Mouse (Mus musculus): ENCODE results near the gene Lama2.

Lama2 gene

GRCm38 (mm10) chr10:27619658-27620057 lies at the start of gene Lama2:
Gene Lama2 (minus strand): TSS chr10:27619758.
- no peak for DNase-seq

GRCm38 (mm10) chr10:27664391-27664790 lies 44.8 kb upstream of the Lama2 start:
- no peak for DNase-seq

GRCm38 (mm10) chr10:27663396-27663795 lies 43.8 kb upstream of the Lama2 start:
- DNase-seq: no peak

GRCm38 (mm10) chr10:27654164-27654563 lies 34.6 kb upstream of the Lama2 start:
- DNase-seq: no peak

- DNase-seq: peak; percentile 8
Measured at GRCm38 (mm10) chr10:27652694-27653335, 33.3 kb upstream of the Lama2 start.

GRCm38 (mm10) chr10:27635721-27636120 lies 16.2 kb upstream of the Lama2 start:
- DNase-seq: no peak

GRCm38 (mm10) chr10:27631002-27631401 lies 11.4 kb upstream of the Lama2 start:
- no peak for DNase-seq

GRCm38 (mm10) chr10:27621697-27622449 lies 2.3 kb upstream of the Lama2 start:
- no peak for DNase-seq

- no peak for DNase-seq
Measured at GRCm38 (mm10) chr10:27617522-27618020, 2.0 kb downstream of the Lama2 start.

- DNase-seq: peak; percentile 42
Measured at GRCm38 (mm10) chr10:27616641-27617415, 2.7 kb downstream of the Lama2 start.

GRCm38 (mm10) chr10:27595675-27596074 lies 23.9 kb downstream of the Lama2 start:
- DNase-seq: no peak

GRCm38 (mm10) chr10:27533217-27533616 lies 86.3 kb downstream of the Lama2 start:
- no peak for DNase-seq

GRCm38 (mm10) chr10:27508847-27509459 lies 110.6 kb downstream of the Lama2 start:
- DNase-seq: no peak

- DNase-seq: no peak
Measured at GRCm38 (mm10) chr10:27500863-27501262, 118.7 kb downstream of the Lama2 start.

GRCm38 (mm10) chr10:27488452-27488851 lies 131.1 kb downstream of the Lama2 start:
- DNase-seq: peak; percentile 7

- DNase-seq: no peak
Measured at GRCm38 (mm10) chr10:27484041-27484440, 135.5 kb downstream of the Lama2 start.

GRCm38 (mm10) chr10:27475540-27475939 lies 144.0 kb downstream of the Lama2 start:
- no peak for DNase-seq

- no peak for DNase-seq
Measured at GRCm38 (mm10) chr10:27468274-27468673, 151.3 kb downstream of the Lama2 start.

- no peak for DNase-seq
Measured at GRCm38 (mm10) chr10:27413583-27414465, 205.7 kb downstream of the Lama2 start.

- no peak for DNase-seq
Measured at GRCm38 (mm10) chr10:27390753-27391152, 228.8 kb downstream of the Lama2 start.

- peak; percentile 18 for DNase-seq
Measured at GRCm38 (mm10) chr10:27387531-27387930, 232.0 kb downstream of the Lama2 start.

GRCm38 (mm10) chr10:27384636-27385035 lies 234.9 kb downstream of the Lama2 start:
- DNase-seq: peak; percentile 6
